8 mouse cellular contexts compared by ENCODE assay signal in the genomic region with DNA sequence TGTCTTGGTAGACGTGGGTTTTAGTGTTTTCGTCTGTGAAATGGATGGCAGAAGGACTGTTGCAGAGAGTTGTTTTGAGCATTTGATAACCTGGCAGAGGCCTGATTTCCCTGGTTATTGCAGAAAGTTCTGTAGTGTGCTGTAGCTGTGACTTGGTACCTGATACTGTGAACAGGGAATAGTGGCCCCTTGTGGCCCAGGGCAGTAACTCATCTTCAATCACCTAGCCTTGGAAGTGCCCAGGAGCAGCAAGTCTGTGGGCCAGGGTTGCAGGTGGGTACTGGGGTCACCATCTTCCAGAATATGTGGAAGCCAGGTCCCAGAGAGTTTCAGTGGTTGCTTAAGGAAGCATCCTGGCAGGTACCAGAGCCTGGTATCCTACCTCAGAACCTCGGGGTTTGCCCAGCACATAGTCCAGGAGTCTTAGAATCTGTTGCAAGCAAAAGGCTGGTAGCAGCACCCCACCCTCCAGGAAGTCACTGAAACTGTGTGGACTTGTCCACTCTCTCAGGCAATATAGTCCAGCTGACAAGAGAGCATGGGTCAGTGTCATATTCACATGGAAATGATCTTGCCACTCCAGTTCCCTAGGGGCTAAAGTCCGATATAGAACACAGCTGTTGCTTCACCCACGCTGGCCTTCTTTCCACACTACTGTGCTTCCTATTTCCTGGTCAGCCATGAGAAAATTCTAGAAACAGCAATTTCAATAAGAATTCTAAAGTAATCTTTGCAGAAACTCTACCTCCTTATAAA.
DNase-seq lines count a peak whose midpoint lies in the region; ATAC-seq and TF ChIP-seq lines count a peak whose summit lies in the region.

No protein-coding gene starts in this region.

- intact Hi-C loops in left cerebral cortex, adult 2 months (cut with DNase I) = loop anchor here (5.0 kb wide), 1 partner anchor 137 kb away; no protein-coding TSS in a partner anchor

- no peak overlapping the region for H3K27ac ChIP-seq in left cerebral cortex, adult 2 months

- 39% methylated on average over 5 of the region's 5 CpGs for WGBS in large intestine, adult 2 months

- peak; percentile 62 for TF ChIP-seq CTCF in left cerebral cortex, adult 2 months (IDR thresholded peaks at IDR 0.05)

- 0 out of 2 replicates have a peak, but pooled peaks have one; percentile 33 for ATAC-seq in neutrophil, adult 5-6 weeks (ENCODE audit: extremely low read depth, insufficient number of reproducible peaks, low FRiP score, poor library complexity, severe bottlenecking)

- no peak overlapping the region for H3K4me3 ChIP-seq in left cerebral cortex, adult 2 months

- DNase-seq in left cerebral cortex, adult 2 months (ENCODE audit: extremely low spot score in 1 of 2, low spot score in 2 of 2) = peak in 1 of 2 experiments; percentile 33
- DNase-seq in left cerebral cortex, adult 18-20 months (ENCODE audit: low spot score in 2 of 2) = no peak
- DNase-seq in adrenal gland, postnatal 25 days = peak; percentile 19
- peak; percentile 19 to 30 for DNase-seq in heart, adult 9 months (ENCODE audit: low spot score in 2 of 2)
- peak; percentile 72 for DNase-seq in large intestine, adult 2 months (ENCODE audit: low read depth, low spot score)
- no peak for DNase-seq in right cerebral cortex, postnatal 36 days (ENCODE audit: low spot score in 2 of 2)
- DNase-seq in urinary bladder, adult 2 months (ENCODE audit: low spot score) = no peak

Comparison
In these comparisons a context has a peak if more than half of its experiments do, and no peak if none do; other contexts are left out.
1. DNase-seq: peak in adrenal gland, postnatal 25 days (single experiment), heart, adult 9 months (2 of 2) and large intestine, adult 2 months (single experiment); none in left cerebral cortex, adult 18-20 months (0 of 2), right cerebral cortex, postnatal 36 days (0 of 2) and urinary bladder, adult 2 months (single experiment).